Mouse (Mus musculus) adrenal gland (tissue): ENCODE data around the gene Fhad1.

Source experiments
- intact Hi-C: fragments of 180-260 bp; cut with DNase I; formaldehyde crosslinking; loops from one replicate; pipeline ENCODE4 v1.15.1; 2025

Gene Fhad1

DNA sequence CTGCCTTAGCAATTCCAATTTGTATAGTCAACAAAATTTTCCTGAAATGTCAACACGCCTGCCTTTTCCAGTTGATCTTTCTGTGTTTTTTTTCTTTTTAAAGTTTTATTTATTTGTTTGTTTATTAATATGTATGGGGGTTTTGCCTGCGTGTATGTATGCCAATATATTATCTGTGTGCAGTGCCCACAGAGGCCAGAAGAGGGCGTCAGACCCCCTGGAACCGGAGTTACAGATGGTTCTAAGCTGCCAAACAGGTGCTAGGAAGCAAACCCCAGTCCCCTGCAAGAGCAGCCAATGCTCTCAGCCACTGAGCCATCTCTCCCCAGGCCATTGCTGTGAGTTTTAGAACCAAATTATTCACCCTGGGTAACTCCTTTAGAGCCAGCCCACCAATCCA is 76.3 kb downstream of the Fhad1 start:
- intact Hi-C loops = no loop called here

- intact Hi-C loops = no loop called here
Observed at GRCm38 (mm10) chr4:141932785-141933574, 81.9 kb downstream of the Fhad1 start.

- intact Hi-C loops = no loop called here
Observed at GRCm38 (mm10) chr4:141931526-141931925, 83.4 kb downstream of the Fhad1 start.

- intact Hi-C loops = no loop called here
Observed at GRCm38 (mm10) chr4:141930001-141930400, 84.9 kb downstream of the Fhad1 start.

GRCm38 (mm10) chr4:141928881-141929281 is 86.0 kb downstream of the Fhad1 start:
- intact Hi-C loops = no loop called here

DNA sequence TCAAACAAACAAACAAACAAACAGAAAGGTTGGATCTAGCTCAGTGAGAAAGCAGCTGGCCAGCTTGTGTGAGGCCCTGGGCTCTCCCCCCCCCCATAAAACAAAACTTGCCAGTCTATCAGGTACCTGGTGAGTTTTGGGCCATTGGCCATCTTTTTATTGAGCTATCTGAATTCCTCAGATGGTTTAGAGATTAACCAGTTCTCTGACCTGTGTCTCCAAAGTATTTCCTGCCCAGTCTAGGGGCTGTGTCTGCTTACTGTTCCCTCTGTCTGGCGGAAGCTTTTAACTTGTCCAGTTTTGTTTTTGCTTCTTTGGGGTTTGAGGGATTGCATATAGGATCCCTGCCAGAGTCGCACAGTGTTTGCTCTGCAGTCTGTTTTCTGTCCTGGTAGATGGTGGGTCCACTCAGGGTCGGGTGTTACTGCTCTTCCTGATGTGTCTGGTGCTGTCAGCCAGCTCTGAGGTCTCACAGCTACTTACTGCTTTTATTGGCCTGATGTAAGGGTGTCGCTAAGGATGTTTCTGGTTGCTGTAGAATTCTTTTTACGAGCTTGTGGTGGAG is 89.0 kb downstream of the Fhad1 start:
- intact Hi-C loops = no loop called here

- intact Hi-C loops = no loop called here
Observed at GRCm38 (mm10) chr4:141923961-141924360, 90.9 kb downstream of the Fhad1 start.

GRCm38 (mm10) chr4:141920391-141920790 is 94.5 kb downstream of the Fhad1 start:
- intact Hi-C loops = no loop called here

GRCm38 (mm10) chr4:141917735-141918419 is 97.0 kb downstream of the Fhad1 start:
- intact Hi-C loops = no loop called here

DNA sequence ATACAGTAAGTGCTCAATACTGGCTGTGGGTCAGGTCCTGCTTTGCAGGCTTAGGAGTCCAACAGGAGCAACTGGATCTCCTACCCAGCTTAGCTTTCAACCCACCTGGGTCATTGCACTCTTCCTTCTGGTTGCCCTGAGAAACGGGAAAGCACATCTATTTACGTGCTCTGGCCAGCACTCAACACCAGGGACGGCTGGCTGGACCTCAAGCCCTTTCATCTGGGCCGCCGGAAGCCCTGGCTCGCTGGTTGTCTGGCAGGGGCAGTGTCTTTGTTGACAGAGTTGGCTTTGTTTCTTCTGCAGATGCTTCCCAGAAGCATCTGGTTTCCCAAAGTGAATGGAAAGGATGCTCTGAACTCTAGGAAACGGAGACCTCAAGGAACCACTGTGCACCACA is 100.8 kb downstream of the Fhad1 start:
- intact Hi-C loops = no loop called here

DNA sequence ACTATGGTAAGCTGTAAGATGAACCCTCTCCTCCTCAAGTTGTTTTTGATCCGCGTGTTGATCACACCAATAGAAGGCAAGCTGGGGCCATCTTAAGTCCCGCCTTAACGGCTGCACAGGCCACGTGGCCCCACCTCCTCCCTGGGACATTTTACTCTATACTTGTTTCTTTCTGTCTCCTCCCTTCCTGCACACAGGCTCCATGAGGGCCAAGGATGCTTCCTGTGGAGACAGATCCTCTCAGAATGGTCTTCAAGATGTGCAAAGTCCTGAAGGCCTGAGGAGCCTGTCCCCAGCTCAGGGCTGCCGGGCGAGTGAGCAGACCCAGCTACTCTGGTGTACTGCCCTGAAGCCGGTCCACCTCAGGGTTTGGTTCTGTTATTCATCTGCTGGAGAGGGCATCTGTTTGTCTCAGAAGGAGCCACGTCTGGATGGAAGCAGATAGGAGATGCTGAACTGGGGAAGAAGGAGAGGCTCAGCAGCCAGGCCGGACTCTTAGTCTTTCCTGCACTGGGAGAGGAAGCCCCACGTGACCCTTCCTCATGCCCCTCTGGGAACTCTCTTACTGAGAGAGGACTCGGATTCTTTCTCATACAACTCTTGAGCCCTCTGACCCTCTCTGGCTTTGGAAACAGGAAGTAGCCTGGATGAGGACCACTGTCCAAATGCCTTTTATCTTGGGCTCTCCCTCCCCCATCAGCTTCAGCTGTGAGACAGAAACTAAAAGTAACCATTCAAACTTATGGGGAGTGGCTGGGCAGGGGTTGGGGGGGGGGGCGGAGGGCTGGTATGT is 101.5 kb downstream of the Fhad1 start:
- intact Hi-C loops = no loop called here

GRCm38 (mm10) chr4:141904710-141905109 is 110.2 kb downstream of the Fhad1 start:
- intact Hi-C loops = no loop called here

DNA sequence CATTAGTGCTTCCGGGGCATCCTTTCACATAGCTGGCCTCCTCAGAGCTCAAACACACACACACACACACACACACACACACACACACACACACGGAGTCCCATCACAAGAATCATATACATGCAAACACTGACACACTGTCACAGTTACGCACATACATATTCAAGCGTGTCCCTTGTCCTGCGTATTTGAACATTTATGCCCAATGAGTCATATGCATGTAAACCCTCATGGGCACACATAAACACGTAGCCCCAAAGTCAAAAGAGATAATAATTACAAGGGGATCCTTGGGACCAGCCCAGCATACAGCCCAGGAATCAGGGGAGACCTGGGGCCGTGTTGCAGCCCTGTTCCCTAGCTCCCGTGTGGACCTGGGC is 112.4 kb downstream of the Fhad1 start:
- intact Hi-C loops = no loop called here

GRCm38 (mm10) chr4:141901711-141902478 is 113.0 kb downstream of the Fhad1 start:
- intact Hi-C loops = no loop called here

GRCm38 (mm10) chr4:141900421-141900820 is 114.5 kb downstream of the Fhad1 start:
- intact Hi-C loops = no loop called here

DNA sequence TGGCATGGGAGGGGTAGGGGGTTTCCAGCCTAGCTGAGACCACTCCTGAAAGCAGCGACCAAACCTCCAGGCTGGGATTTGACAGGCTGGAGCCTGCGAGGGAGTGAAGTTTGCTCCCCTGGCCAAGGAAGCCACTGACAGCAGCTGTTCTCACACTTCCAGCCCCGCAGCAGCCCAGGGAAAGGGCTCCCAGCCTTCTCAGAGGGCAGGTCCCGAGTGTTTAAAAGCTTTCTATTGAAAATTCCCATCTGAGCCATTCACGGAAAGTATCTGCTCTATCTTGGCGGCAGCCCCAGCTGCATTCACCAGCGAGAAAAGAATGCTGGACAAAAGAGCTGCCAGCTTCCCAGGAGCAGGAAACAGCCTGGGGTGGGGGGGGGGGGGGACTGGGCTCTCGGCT is 114.9 kb downstream of the Fhad1 start:
- intact Hi-C loops = no loop called here

- intact Hi-C loops = no loop called here
Observed at GRCm38 (mm10) chr4:141898905-141899304, 116.0 kb downstream of the Fhad1 start.

DNA sequence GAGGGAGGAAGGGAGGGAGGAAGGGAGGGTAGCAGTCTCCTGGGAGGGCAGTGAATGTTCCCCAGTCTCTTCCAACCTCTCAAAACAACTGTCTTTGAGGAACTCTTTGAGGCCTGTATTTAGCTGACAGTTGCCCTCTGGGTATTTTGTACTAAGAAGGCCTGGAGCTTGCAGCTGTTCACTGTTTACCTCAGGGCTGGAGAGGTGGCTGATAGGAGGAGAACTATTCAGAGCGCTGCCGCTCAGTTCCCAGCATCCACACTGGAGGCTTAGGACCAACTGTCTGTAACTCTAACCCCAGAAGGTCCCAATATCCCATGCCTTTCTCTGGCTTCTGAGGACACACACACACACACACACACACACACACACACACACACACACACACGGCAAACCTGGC is 117.0 kb downstream of the Fhad1 start:
- intact Hi-C loops = no loop called here

DNA sequence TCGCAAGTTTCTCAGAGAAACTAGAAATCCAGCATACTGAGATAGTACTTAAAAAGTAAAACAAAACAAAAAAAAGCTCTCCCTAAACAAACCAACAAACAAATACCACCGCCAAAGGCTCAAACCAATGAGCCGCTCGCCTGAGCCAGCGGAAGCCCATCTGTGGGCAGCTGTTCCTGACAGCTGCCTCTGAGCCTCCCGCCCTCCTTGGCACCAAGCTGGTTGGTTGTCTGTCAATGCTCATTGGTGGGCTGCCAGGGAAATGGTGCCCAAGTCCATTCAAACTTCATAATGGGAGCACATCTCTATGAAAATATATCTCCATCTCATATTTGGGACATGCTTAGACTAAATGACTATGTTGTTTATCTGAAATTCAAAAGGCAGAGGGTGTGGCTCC is 117.7 kb downstream of the Fhad1 start:
- intact Hi-C loops = no loop called here

- intact Hi-C loops = no loop called here
Observed at GRCm38 (mm10) chr4:141895772-141896171, 119.1 kb downstream of the Fhad1 start.

GRCm38 (mm10) chr4:141893157-141893784 is 121.6 kb downstream of the Fhad1 start:
- intact Hi-C loops = no loop called here
